Mouse (Mus musculus): ENCODE measurements around the gene Elf2.

GRCm38 (mm10) chr3:51323006-51323405 lies 17.5 kb downstream of the Elf2 start:
- TF ChIP-seq CHD2 (IDR thresholded peaks at IDR 0.05; ENCODE audit: low read depth, low read length) (no peak), ZNF384 (IDR thresholded peaks at IDR 0.05; ENCODE audit: low read depth, low read length) (no peak), ZC3H11A (IDR thresholded peaks at IDR 0.05; ENCODE audit: borderline replicate concordance, low read depth, low read length) (no peak)

Data from ES-E14 (cell line).